Mouse (Mus musculus) midbrain, postnatal 0 days (tissue): ENCODE measurements around the gene Dock8. TPM values are rescaled to one million over a fixed set of nuclear protein-coding genes. Genes with fewer than 3 reads are reported as not detected.

ENCODE experiments used
- ATAC-seq: fragments of 200-750 bp; cut with Nextera tagmentation; 2 replicates; pipeline ENCODE4 v1.8.0; 2017; ENCODE audit warnings: moderate number of reproducible peaks, mild to moderate bottlenecking, moderate TSS enrichment, moderate library complexity; ENCODE audit not compliant: low FRiP score
- DNase-seq: peaks from one replicate; pipeline ENCODE4 v3.0.0-alpha.2; 2015; ENCODE audit warnings: low spot score
- H3K27ac ChIP-seq: fragments of 300-500 bp; sonication (generic); 2 replicates; pipeline ENCODE4 v1.5.1; 2014; ENCODE audit warnings: low read depth, mild to moderate bottlenecking, low read length, mixed read lengths
- H3K27me3 ChIP-seq: fragments of 300-500 bp; sonication (generic); 2 replicates; pipeline ENCODE4 v1.6.1; 2014; ENCODE audit warnings: low read length, control low read depth, mixed read lengths; ENCODE audit not compliant: insufficient read depth
- H3K36me3 ChIP-seq: fragments of 300-500 bp; sonication (generic); 2 replicates; pipeline ENCODE4 v1.6.1; 2014; ENCODE audit warnings: low read length, control low read depth, mixed read lengths; ENCODE audit not compliant: insufficient read depth
- H3K4me1 ChIP-seq: fragments of 300-500 bp; sonication (generic); 2 replicates; pipeline ENCODE4 v1.6.1; 2014; ENCODE audit warnings: mild to moderate bottlenecking, control low read depth, antibody characterized with exemption, low read length, mixed read lengths; ENCODE audit not compliant: insufficient read depth
- H3K4me2 ChIP-seq: fragments of 300-500 bp; sonication (generic); 2 replicates; pipeline ENCODE4 v1.6.1; 2014; ENCODE audit warnings: low read depth, mild to moderate bottlenecking, low read length, mixed read lengths; ENCODE audit not compliant: poor library complexity, severe bottlenecking
- H3K4me3 ChIP-seq: fragments of 300-500 bp; sonication (generic); 2 replicates; pipeline ENCODE4 v1.5.1; 2014; ENCODE audit warnings: low read depth, mild to moderate bottlenecking, low read length, moderate library complexity
- H3K9ac ChIP-seq: fragments of 300-500 bp; sonication (generic); replicated peaks from 2 replicates; pipeline ENCODE4 v1.6.1; 2014; ENCODE audit warnings: mild to moderate bottlenecking, low read length, moderate library complexity, mixed read lengths; ENCODE audit not compliant: poor library complexity, severe bottlenecking
- H3K9me3 ChIP-seq: fragments of 300-500 bp; sonication (generic); 2 replicates; pipeline ENCODE4 v1.6.1; 2016; ENCODE audit warnings: low read length, control low read depth
- CTCF ChIP-seq: IDR thresholded peaks from 2 replicates; pipeline ENCODE4 v1.5.1; 2016; ENCODE audit warnings: antibody characterized with exemption, mild to moderate bottlenecking
- WGBS: fragments of 180-500 bp; shearing (Covaris S2); extraction: QIAGEN DNeasy Blood & Tissue Kit; methylation state at CpG from one replicate; pipeline ENCODE4 v1.1.7; 2014; 5-methylcytosine and 5-hydroxymethylcytosine counted together
- polyA plus RNA-seq: library from polyadenylated mRNA; unstranded; fragments of >200 nt; fragmentation: Nextera tagmentation; extraction: Ambion mirVana; gene quantifications from 2 replicates; pipeline ENCODE4 v1.2.1, GENCODE M21; 2015
- total RNA-seq: library from RNA; depleted of rRNA; stranded (reverse); fragments of >200 nt; gene quantifications from 2 replicates; pipeline ENCODE4 v1.2.3, GENCODE M21; 2014

Dock8 gene
- total and polyA plus RNA-seq, 2 experiments from 2014 or later = 0.44 to 0.77 TPM

- Histone ChIP-seq H3K27me3 (peaks cover 17% of the 10 kb centered on the region), H3K27ac (no peak overlapping the region), H3K9ac (no peak overlapping the region), H3K4me1 (no peaks in the 10 kb centered on the region), H3K4me3 (no peak overlapping the region), H3K9me3 (no peaks in the 10 kb centered on the region), H3K4me2 (no peak overlapping the region), H3K36me3 (no peaks in the 10 kb centered on the region)
- TF ChIP-seq CTCF = no peak
- ATAC-seq (no peak), DNase-seq (peak; percentile 15)
- WGBS = 43% methylated on average over 8 of the region's 8 CpGs
These were observed 4.4 kb upstream of the Dock8 start for GRCm38 (mm10) chr19:24994900-24995299.

DNA sequence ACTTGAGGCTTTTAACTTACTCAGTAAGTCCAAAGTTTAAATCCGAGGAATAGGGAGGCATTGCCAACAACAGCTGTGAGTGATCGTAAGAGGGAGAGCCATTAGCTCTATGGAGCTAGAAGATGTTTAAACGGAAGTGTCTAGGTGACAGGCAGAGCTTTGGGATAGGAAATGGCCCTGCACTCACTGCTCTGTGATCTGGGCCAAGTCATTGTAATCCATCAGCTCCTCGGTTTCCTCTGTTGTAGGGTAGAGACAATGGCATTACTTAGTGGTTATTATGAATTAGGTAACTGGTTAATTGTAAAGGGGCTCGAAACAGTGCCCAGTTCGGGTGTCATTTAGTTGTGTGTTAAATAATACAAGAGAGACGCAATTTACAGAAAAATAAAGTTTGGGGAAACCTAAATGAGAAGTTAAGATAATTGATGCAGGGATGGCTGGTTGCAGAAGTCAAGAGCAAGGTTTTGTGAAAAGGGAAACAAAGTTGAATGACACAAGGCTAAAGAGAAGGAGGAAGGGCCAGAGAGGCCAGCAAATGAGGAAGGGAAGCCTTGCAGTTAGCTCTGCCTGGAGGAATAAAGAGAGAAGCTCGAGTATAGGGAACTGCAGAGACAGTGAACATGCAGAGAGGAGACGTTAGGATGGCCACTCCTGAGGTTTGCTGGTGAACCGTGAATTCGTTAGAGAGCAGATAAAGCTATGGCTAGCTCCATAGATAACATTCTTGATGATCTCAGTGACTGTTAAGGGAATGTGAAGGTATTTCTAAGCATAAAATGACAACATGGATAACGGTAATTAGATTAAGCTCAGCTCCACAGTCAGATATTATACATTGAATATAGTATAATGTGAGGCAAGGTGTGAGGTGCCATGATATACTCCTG is 2.3 kb upstream of the Dock8 start:
- Histone ChIP-seq H3K9ac (no peak overlapping the region), H3K36me3 (no peaks in the 10 kb centered on the region), H3K27ac (no peak overlapping the region), H3K9me3 (no peaks in the 10 kb centered on the region), H3K27me3 (peaks cover 38% of the 10 kb centered on the region), H3K4me3 (no peak overlapping the region), H3K4me1 (no peaks in the 10 kb centered on the region), H3K4me2 (no peak overlapping the region)
- no peak for TF ChIP-seq CTCF
- ATAC-seq (no peak), DNase-seq (no peak)
- WGBS = 74% methylated on average over 12 of the region's 12 CpGs

DNA sequence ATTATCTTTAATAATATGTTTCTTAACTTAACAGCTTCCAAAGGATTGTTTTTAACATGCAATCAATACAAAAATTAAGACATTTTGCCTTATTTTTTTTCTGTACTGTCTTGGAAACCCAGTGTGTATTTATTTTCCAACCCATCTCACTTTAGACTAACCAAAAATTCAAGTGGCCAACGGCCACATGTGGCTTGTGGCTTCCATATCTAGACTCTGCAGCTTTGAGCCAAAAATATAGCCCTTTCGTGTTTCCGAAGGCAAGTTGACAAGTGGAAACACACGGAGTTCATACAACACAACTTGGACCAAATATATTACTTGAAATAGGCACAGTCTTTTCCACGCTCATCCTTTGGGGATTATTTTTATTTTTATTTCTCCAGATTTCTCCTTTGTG is 773 bp upstream of the Dock8 start:
- DNase-seq = no peak

GRCm38 (mm10) chr19:25000153-25000552 is 819 bp downstream of the Dock8 start:
- ATAC-seq (no peak), DNase-seq (no peak)
- H3K4me2 ChIP-seq = peak overlapping the region; percentile 98
- no peaks in the 10 kb centered on the region for H3K9me3 ChIP-seq
- no peak for TF ChIP-seq CTCF
- 31% methylated on average over 9 of the region's 9 CpGs for WGBS
- no peaks in the 10 kb centered on the region for H3K4me1 ChIP-seq
- no peaks in the 10 kb centered on the region for H3K36me3 ChIP-seq
- H3K9ac ChIP-seq = no peak overlapping the region
- H3K27me3 ChIP-seq = peaks cover 40% of the 10 kb centered on the region
- peak overlapping the region; percentile 73 for H3K4me3 ChIP-seq
- H3K27ac ChIP-seq = no peak overlapping the region

More for the DNA sequence above, 773 bp upstream of the Dock8 start:
- Histone ChIP-seq H3K9me3 (no peaks in the 10 kb centered on the region), H3K27ac (no peak overlapping the region), H3K36me3 (no peaks in the 10 kb centered on the region), H3K4me3 (peak overlapping the region; percentile 73; the same call in 1 of the 2 replicates), H3K27me3 (peaks cover 40% of the 10 kb centered on the region), H3K4me2 (no peak overlapping the region), H3K9ac (no peak overlapping the region), H3K4me1 (no peaks in the 10 kb centered on the region)
- no peak for TF ChIP-seq CTCF
- ATAC-seq = no peak
- whole genome bisulfite sequencing = 68% methylated on average over 5 of the region's 5 CpGs

DNA sequence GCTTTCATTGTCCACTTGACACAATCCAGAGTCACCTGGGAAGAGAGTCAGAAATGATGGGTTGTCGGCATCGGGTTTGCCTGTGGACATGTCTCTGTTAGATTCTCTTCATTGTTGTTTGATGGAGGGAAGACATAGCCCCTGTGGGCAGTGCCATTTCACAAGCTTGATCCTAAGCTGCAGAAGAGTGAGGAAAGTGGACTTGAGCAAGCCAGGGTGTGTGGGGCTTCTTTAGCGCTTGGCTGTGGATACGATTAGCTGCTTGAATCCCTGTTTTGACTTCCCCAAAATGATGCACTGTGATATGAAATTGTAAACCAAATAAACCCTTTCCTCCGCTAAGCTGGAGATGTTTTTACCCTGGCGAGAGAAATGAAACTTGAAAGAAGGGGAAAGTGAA is 2.7 kb downstream of the Dock8 start:
- no peak overlapping the region for H3K4me3 ChIP-seq
- DNase-seq (no peak), ATAC-seq (no peak)
- no peak overlapping the region for H3K27ac ChIP-seq
- H3K4me2 ChIP-seq = no peak overlapping the region
- no peaks in the 10 kb centered on the region for H3K9me3 ChIP-seq
- H3K9ac ChIP-seq = no peak overlapping the region
- no peaks in the 10 kb centered on the region for H3K36me3 ChIP-seq
- 84% methylated on average over 6 of the region's 6 CpGs for WGBS
- peaks cover 38% of the 10 kb centered on the region for H3K27me3 ChIP-seq
- TF ChIP-seq CTCF = no peak
- H3K4me1 ChIP-seq = no peaks in the 10 kb centered on the region

DNA sequence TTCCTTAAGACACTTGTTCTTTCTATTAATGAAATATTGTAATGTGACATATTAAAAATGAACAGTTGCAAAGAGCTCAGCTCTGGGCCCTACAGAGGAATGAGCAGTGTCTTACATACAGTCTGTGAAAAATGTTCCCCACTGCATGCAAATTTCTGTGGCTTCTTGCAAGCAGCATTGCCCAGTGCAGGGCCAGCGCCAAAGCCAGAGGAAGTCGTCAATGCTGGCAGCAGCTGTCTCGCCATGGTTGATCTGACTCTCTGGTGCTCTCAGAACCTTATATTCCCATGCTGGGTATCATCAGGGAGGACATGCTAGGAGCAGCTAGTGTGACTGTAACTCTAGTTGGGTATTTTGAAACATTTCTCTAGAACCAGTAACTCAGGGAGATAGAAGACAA is 3.5 kb downstream of the Dock8 start:
- ATAC-seq = no peak
- no peak for DNase-seq
- Histone ChIP-seq H3K27me3 (peaks cover 33% of the 10 kb centered on the region), H3K4me2 (no peak overlapping the region), H3K9ac (no peak overlapping the region), H3K4me3 (no peak overlapping the region), H3K4me1 (no peaks in the 10 kb centered on the region), H3K9me3 (no peaks in the 10 kb centered on the region), H3K36me3 (no peaks in the 10 kb centered on the region), H3K27ac (no peak overlapping the region)
- no peak for TF ChIP-seq CTCF
- 83% methylated on average over 3 of the region's 3 CpGs for WGBS
